Mouse (Mus musculus): ENCODE data around the gene Fn3krp.

DNA sequence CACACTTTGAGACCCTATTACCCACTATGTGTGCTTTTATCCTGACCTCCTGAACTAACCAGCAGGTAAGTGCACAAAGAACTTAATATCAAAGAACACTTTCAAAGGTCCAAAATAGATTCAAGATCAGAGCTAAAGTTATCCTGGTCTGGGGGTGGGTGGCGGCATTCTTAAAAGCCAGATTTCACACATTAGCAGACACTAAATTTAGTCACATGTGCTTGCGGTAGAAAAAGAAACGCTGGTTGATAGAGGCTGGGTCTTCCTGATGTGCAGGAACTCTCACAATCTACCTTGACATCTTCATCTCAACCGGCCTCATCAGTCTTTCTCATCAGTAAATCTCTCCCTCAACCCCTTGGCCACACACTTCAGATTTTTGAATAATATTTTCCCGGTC lies 6.4 kb upstream of the Fn3krp start:
- no peak for TF ChIP-seq CTCF (IDR thresholded peaks at IDR 0.05; ENCODE audit: extremely low read depth, insufficient read depth, insufficient read length, insufficient replicate concordance)
- TF ChIP-seq POLR2A (IDR thresholded peaks at IDR 0.05; ENCODE audit: low read depth, low read length): no peak

All from spleen, adult 2 months (tissue).